1 mouse cellular context compared by ENCODE assay signal in genomic region chr7:19007026-19007977, GRCm38 (mm10).
TF ChIP-seq lines count a peak whose summit lies in the region.

No protein-coding gene starts in this region.

TF ChIP-seq in MEL, 35 proteins besides CTCF, POLR2A, EP300 and RAD21 (continued from another document):
- 0 out of 2 replicates have a peak, but pooled peaks have one; percentile 12 for TF ChIP-seq TCF12 (IDR thresholded peaks at IDR 0.05; ENCODE audit: low read depth, low read length)
TF ChIP-seq in MEL: peak in this region for 2.
